Mouse (Mus musculus) stomach, embryonic 14.5 days (tissue): ENCODE results near the gene Pml. TPM values are rescaled to one million over a fixed set of nuclear protein-coding genes. Genes with fewer than 3 reads are reported as not detected.
"Not testable (repeated sequence)": the region's sequence is repeated elsewhere in the genome, so short reads cannot be mapped to it uniquely, and the experiment has no call there.

ENCODE experiments used
- ATAC-seq: fragments of 200-750 bp; cut with Nextera tagmentation; 2 replicates; pipeline ENCODE4 v1.8.0; 2017; ENCODE audit warnings: low read depth, moderate TSS enrichment; ENCODE audit not compliant: insufficient number of reproducible peaks, insufficient read depth, low FRiP score
- H3K27ac ChIP-seq: fragments of 300-500 bp; sonication (generic); 2 replicates; pipeline ENCODE4 v1.5.1; 2014; ENCODE audit warnings: mild to moderate bottlenecking, low read length, moderate library complexity, mixed read lengths
- H3K27me3 ChIP-seq: fragments of 300-500 bp; sonication (generic); 2 replicates; pipeline ENCODE4 v1.6.1; 2014; ENCODE audit warnings: low read length, control low read depth, mixed read lengths; ENCODE audit not compliant: control insufficient read depth, insufficient read depth
- H3K36me3 ChIP-seq: fragments of 300-500 bp; sonication (generic); 2 replicates; pipeline ENCODE4 v1.6.1; 2014; ENCODE audit warnings: mild to moderate bottlenecking, control low read depth, low read length, moderate library complexity, mixed read lengths; ENCODE audit not compliant: control insufficient read depth, insufficient read depth
- H3K4me1 ChIP-seq: fragments of 300-500 bp; sonication (generic); 2 replicates; pipeline ENCODE4 v1.6.1; 2014; ENCODE audit warnings: low read length, control low read depth, mixed read lengths; ENCODE audit not compliant: control insufficient read depth, insufficient read depth
- H3K4me2 ChIP-seq: fragments of 300-500 bp; sonication (generic); replicated peaks from 2 replicates; pipeline ENCODE4 v1.6.1; 2014; ENCODE audit warnings: low read depth, low read length, control low read depth
- H3K4me3 ChIP-seq: fragments of 300-500 bp; sonication (generic); 2 replicates; pipeline ENCODE4 v1.5.1; 2014; ENCODE audit warnings: low read depth, low read length, control low read depth
- H3K9ac ChIP-seq: fragments of 300-500 bp; sonication (generic); replicated peaks from 2 replicates; pipeline ENCODE4 v1.6.1; 2014; ENCODE audit warnings: low read depth, mild to moderate bottlenecking, control low read depth, low read length, moderate library complexity, mixed read lengths
- H3K9me3 ChIP-seq: fragments of 300-500 bp; sonication (generic); 2 replicates; pipeline ENCODE4 v1.6.1; 2016; ENCODE audit warnings: low read depth, low read length, control low read depth; ENCODE audit not compliant: control insufficient read depth
- whole genome bisulfite sequencing: fragments of 180-500 bp; shearing (Covaris S2); extraction: QIAGEN DNeasy Blood & Tissue Kit; methylation state at CpG from one replicate; pipeline ENCODE4 v1.1.7; 2014; 5-methylcytosine and 5-hydroxymethylcytosine counted together
- polyA plus RNA-seq: library from polyadenylated mRNA; unstranded; fragments of >200 nt; fragmentation: Nextera tagmentation; extraction: Ambion mirVana; gene quantifications from 2 replicates; pipeline ENCODE4 v1.2.1, GENCODE M21; 2014

Pml gene
- polyA plus RNA-seq, 1 experiment from 2014 or later = 17.2 TPM

DNA sequence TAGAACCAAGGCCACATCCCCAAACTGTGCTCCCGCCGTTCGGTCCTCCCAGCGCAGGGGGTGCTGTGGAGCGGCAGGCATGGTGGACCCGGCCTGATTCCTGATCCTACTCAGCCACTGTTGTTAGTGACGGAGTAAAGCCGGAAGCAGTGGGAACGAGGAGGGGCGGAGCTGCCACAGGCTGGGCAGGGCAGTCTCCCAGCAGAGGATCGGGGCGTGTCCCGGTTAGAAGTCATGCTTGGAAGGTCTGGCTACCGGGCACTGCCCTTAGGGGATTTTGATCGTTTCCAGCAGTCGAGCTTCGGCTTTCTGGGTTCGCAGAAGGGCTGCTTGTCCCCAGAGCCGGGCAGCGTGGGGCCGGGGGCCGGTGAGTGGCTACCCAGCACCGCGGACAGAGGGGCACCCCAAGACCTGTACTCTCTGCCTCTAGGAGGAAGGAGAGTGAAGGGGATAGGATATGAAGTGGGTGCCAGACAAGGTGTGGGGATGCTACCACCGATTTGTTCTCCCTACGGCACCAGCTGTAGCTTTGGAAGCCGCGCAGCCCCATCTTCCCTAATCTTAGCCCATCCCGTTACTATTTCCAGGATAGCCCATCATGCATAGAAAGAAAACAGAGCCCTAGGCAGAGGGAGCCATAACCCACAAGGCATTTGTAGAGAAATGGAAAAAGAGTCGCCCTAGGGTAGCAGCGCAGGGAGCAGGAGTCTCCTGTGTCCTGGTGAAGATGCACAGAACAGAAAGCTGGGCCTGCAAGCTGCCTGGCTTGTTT, 3.6 kb upstream of the Pml start, which contains the start of gene Stoml1:
TSS of gene Stoml1 (plus strand) at position 132 of the 772 bp plus-strand sequence.
- Histone ChIP-seq H3K9ac (peak within 1 kb of the TSS; percentile 67), H3K4me1 (0 out of 2 replicates have a peak, but pooled peaks cover 9% of the 10 kb centered on the region), H3K9me3 (no peaks in the 10 kb centered on the region), H3K27ac (peak within 1 kb of the TSS; percentile 55), H3K4me2 (peak within 1 kb of the TSS; percentile 82), H3K4me3 (peak within 1 kb of the TSS; percentile 70), H3K36me3 (peaks cover 9% of the 10 kb centered on the region; the same call in 1 of the 2 replicates), H3K27me3 (no peaks in the 10 kb centered on the region)
- ATAC-seq = peak; percentile 97
- WGBS = 1% methylated on average over 31 of the region's 31 CpGs

DNA sequence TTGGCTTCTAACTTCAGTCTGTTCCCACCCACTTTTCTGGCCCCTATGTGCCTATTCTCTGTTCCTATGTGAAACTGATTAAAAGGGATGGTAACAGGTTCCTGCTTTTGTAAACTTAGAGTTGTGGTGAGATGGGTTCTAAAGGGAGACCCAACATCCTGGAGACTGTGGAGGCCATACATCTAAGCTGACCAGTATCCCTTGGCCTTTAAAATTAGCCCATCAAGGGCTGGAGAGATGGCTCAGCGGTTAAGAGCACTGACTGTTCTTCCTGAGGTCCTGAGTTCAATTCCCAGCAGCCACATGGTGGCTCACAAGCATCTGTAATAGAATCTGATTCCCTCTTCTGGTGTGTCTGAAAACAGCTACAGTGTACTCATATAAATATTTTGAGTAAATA, 1.1 kb upstream of the Pml start:
- H3K4me3 ChIP-seq, H3K27ac ChIP-seq, H3K36me3 ChIP-seq, H3K9me3 ChIP-seq, H3K4me2 ChIP-seq, H3K27me3 ChIP-seq, H3K9ac ChIP-seq, ATAC-seq: not testable (repeated sequence)
- WGBS = 95% methylated on average over 1 of the region's 1 CpGs
- H3K4me1 ChIP-seq = peaks cover 15% of the 10 kb centered on the region

DNA sequence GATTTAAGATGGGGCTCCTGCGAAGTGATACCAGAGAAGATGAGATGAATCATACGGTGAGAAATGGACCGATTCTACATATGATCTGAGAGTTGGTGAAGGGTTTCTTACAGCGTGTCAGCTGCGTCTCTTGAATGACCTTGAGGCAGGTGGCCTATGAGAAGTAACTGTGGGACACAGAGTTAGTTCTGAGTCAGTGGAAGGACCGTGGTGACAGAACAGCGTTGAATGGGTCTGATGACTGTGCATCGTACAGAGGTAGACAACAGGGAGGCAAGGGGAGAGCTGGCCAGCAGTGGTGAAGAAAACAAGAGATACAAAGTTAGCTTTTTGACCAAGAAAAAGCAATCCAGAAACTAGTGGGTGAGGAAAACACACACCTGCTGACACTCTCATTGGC, 736 bp upstream of the Pml start:
- WGBS = 70% methylated on average over 8 of the region's 8 CpGs
- Histone ChIP-seq H3K27ac (peak overlapping the region; percentile 89), H3K27me3 (no peaks in the 10 kb centered on the region), H3K4me2 (peak overlapping the region; percentile 72), H3K36me3 (no peaks in the 10 kb centered on the region; the same call in 1 of the 2 replicates), H3K9me3 (no peaks in the 10 kb centered on the region), H3K4me3 (0 out of 2 replicates have a peak overlapping the region, but pooled peaks have one; percentile 39), H3K9ac (no peak overlapping the region), H3K4me1 (peaks cover 15% of the 10 kb centered on the region)
- ATAC-seq = no peak

DNA sequence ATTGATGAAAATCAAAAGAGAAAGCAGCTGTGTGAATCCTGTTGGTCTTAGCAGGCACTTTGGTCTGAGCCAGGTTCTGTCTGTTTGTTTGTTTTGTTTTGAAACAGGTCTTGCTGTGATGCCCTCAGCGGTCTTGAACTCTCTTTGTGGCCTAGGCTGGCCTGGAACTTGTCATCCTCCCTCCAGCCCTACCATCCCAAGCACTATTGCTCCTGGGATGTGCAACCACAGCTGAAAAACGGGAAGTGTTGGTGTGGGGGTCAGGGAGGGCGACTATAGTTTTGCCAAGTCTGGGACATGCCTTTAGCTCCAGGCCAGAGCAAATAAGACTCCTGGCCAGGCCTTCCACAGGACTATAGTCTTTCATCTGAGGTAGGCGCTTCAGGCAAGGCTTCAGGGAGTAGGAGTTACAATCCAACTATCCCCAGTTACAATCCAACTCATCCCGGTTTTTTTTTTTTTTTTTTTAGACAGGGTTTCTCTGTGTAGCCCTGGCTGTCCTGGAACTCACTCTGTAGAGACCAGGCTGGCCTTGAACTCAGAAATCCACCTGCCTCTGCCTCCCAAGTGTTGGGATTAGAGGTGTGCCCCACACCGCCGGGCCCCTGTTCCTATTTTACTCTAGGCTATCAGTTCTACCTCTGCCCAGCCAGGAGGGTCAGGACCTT, 706 bp downstream of the Pml start:
- WGBS = 35% methylated on average over 7 of the region's 7 CpGs
- Histone ChIP-seq H3K27me3 (no peaks in the 10 kb centered on the region), H3K4me3 (peak overlapping the region; percentile 39), H3K4me1 (peaks cover 17% of the 10 kb centered on the region), H3K36me3 (no peaks in the 10 kb centered on the region; the same call in 1 of the 2 replicates), H3K9me3 (no peaks in the 10 kb centered on the region), H3K4me2 (peak overlapping the region; percentile 72), H3K27ac (peak overlapping the region; percentile 89), H3K9ac (peak overlapping the region; percentile 39)
- ATAC-seq = no peak

DNA sequence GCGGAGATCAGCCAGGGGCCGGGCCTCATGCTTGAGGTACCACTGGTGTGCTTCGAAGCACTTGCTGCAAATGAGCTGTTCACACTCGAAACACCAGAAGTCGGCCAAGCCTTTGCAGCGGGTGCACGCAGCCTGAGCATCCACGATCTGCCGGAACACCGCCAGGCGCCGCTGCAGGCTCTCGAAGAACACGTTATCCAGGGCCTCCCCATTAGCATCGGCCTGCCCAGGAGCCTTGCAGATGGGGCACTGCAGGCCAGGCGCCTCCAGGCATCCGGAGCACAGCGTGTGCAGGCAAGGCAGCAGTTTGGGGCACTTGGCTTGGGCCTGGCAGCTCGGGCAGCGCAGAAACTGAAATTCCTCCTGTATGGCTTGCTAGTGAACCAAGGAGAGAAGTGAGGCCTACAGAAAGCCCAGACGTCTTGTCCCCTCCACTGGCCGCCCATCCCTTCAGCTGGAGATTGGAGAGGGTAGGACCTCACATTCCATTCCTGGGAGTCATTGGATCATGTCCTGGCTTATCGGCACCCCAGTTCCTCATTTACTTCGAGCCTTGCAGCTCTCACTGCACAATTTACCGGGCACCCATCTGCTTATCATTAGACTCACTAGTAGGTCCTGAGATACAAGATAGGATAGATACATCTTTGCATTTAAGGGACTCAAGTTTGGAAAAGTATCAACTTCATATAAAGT, 2.4 kb downstream of the Pml start:
- peak; percentile 66; the same call in 1 of the 2 replicates for ATAC-seq
- H3K36me3 ChIP-seq = no peaks in the 10 kb centered on the region; the same call in 1 of the 2 replicates
- no peaks in the 10 kb centered on the region for H3K9me3 ChIP-seq
- H3K4me1 ChIP-seq = peaks cover 25% of the 10 kb centered on the region
- no peaks in the 10 kb centered on the region for H3K27me3 ChIP-seq
- H3K27ac ChIP-seq = peak overlapping the region; percentile 24; the same call in 1 of the 2 replicates
- H3K4me2 ChIP-seq = peak overlapping the region; percentile 72
- no peak overlapping the region for H3K9ac ChIP-seq
- WGBS = 15% methylated on average over 25 of the region's 25 CpGs
- peak overlapping the region; percentile 16 for H3K4me3 ChIP-seq

DNA sequence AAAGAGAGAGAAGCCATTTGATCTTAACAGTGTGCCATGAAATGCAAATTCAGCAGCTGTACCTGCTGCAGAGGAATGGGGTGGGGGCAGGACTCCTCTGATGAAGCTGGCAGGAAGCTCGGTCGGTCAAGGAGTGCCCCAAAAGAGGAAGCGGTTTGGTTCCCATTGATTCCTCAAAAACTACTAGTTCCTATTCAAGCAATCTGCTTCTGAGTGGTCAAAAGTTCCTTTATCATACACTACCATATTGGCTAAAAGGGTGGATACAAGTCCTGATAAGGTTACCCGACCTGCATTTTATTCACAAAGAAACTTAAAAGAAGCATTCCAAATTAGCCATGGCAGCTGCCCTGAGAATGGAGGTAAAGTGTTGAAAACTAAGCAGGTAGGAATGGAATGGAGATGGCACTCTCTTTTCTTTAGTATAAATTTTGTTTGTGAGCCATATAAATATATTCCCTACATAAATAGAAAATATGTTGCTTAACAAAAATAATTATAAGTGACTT, 3.4 kb downstream of the Pml start:
- ATAC-seq = no peak
- H3K4me2 ChIP-seq = no peak overlapping the region
- H3K4me3 ChIP-seq = no peak overlapping the region
- no peaks in the 10 kb centered on the region; the same call in 1 of the 2 replicates for H3K36me3 ChIP-seq
- H3K4me1 ChIP-seq = peaks cover 30% of the 10 kb centered on the region
- 72% methylated on average over 4 of the region's 4 CpGs for WGBS
- H3K27ac ChIP-seq = no peak overlapping the region
- no peaks in the 10 kb centered on the region for H3K27me3 ChIP-seq
- no peaks in the 10 kb centered on the region for H3K9me3 ChIP-seq
- no peak overlapping the region for H3K9ac ChIP-seq

DNA sequence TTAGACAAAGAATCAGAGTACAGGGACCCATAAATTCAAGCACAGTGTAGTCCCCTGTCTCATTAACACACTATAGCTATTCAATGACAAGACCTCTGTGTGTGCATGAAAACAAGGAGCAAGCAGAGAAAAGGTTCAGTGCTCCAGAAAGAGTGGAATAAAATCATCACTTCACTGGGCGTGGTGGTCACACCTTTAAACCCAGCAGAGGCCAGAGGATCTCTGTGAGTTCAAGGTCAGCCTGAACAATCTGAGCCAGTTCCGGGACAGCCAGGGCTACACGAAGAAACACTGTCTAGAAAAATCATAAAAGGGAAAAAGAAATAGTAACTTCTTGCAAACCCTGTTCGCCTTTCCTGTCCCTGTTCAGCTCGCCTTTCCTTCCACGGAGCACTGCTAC, 5.9 kb downstream of the Pml start:
- ATAC-seq = no peak
- H3K9me3 ChIP-seq = no peaks in the 10 kb centered on the region
- peaks cover 28% of the 10 kb centered on the region for H3K4me1 ChIP-seq
- no peak overlapping the region for H3K4me3 ChIP-seq
- no peaks in the 10 kb centered on the region; the same call in 1 of the 2 replicates for H3K36me3 ChIP-seq
- H3K27me3 ChIP-seq = no peaks in the 10 kb centered on the region
- WGBS = 86% methylated on average over 6 of the region's 6 CpGs
- no peak overlapping the region for H3K9ac ChIP-seq
- H3K4me2 ChIP-seq = no peak overlapping the region
- H3K27ac ChIP-seq = no peak overlapping the region

DNA sequence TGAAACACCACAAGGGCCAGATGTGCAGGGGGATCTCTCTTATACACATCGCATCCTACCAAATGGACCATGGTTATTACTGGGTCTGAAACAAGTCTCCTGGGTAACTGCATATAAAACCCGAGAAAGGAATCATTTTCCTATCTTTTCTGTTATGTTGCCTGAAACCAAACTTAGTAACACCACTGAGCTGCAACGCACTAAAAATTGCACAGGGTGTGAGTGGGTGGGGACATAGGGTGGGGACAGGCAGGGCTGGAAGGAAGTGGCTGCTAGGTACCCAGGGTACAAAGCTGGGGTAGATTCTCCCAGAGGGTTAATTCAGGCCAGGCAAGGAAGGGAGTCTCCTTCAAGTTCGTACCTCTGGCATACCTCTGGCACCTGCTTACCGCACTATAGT, 6.9 kb downstream of the Pml start:
- Histone ChIP-seq H3K4me3 (no peak overlapping the region), H3K9ac (no peak overlapping the region), H3K4me2 (no peak overlapping the region), H3K27ac (peak overlapping the region; percentile 66; the same call in 1 of the 2 replicates), H3K9me3 (no peaks in the 10 kb centered on the region), H3K4me1 (peaks cover 24% of the 10 kb centered on the region), H3K27me3 (no peaks in the 10 kb centered on the region), H3K36me3 (no peaks in the 10 kb centered on the region; the same call in 1 of the 2 replicates)
- 82% methylated on average over 5 of the region's 5 CpGs for WGBS
- no peak for ATAC-seq
